Mouse (Mus musculus) right cerebral cortex, postnatal 14 days (tissue): ENCODE data around the gene Ddx20.
"Not testable (repeated sequence)": the region's sequence is repeated elsewhere in the genome, so short reads cannot be mapped to it uniquely, and the experiment has no call there.

ENCODE experiments used
- DNase-seq: peaks from one replicate; pipeline ENCODE4 v3.0.0; 2022

Ddx20 gene

GRCm38 (mm10) chr3:105704031-105705008 is 16.9 kb upstream of the Ddx20 start, which contains the start of gene Inka2:
TSS of gene Inka2 (plus strand) at chr3:105704599.
- peak; percentile 77 for DNase-seq

- no peak for DNase-seq
These were observed 16.2 kb upstream of the Ddx20 start for GRCm38 (mm10) chr3:105703571-105703970.

- no peak for DNase-seq
These were observed 14.0 kb upstream of the Ddx20 start for GRCm38 (mm10) chr3:105701399-105701798.

- DNase-seq, result not testable (repeated sequence)
These were observed 13.4 kb upstream of the Ddx20 start for GRCm38 (mm10) chr3:105700786-105701185.

GRCm38 (mm10) chr3:105699241-105699933 is 12.0 kb upstream of the Ddx20 start:
- no peak for DNase-seq

GRCm38 (mm10) chr3:105698311-105698710 is 10.9 kb upstream of the Ddx20 start:
- no peak for DNase-seq

- no peak for DNase-seq
These were observed 9.7 kb upstream of the Ddx20 start for GRCm38 (mm10) chr3:105697148-105697441.

- DNase-seq, result no peak
These were observed 9.2 kb upstream of the Ddx20 start for GRCm38 (mm10) chr3:105696387-105697147.

- DNase-seq, result peak; percentile 25
These were observed 8.4 kb upstream of the Ddx20 start for GRCm38 (mm10) chr3:105695476-105696386.

GRCm38 (mm10) chr3:105693327-105694080 is 6.1 kb upstream of the Ddx20 start:
- peak; percentile 53 for DNase-seq

- no peak for DNase-seq
These were observed 1.2 kb upstream of the Ddx20 start for GRCm38 (mm10) chr3:105688536-105688935.

- no peak for DNase-seq
These were observed 715 bp downstream of the Ddx20 start for GRCm38 (mm10) chr3:105686394-105687323.

GRCm38 (mm10) chr3:105680346-105680745 is 7.0 kb downstream of the Ddx20 start:
- no peak for DNase-seq

GRCm38 (mm10) chr3:105675932-105676331 is 11.4 kb downstream of the Ddx20 start:
- no peak for DNase-seq

GRCm38 (mm10) chr3:105674595-105675218 is 12.7 kb downstream of the Ddx20 start:
- DNase-seq, result peak; percentile 39

- DNase-seq, result no peak
These were observed 16.6 kb downstream of the Ddx20 start for GRCm38 (mm10) chr3:105670801-105671200.

- no peak for DNase-seq
These were observed 17.6 kb downstream of the Ddx20 start for GRCm38 (mm10) chr3:105669776-105670175.

- DNase-seq, result no peak
These were observed 19.2 kb downstream of the Ddx20 start for GRCm38 (mm10) chr3:105668161-105668560.

- DNase-seq, result no peak
These were observed 20.3 kb downstream of the Ddx20 start for GRCm38 (mm10) chr3:105666996-105667523.
